Mouse (Mus musculus): ENCODE measurements around the gene Hunk.

DNA sequence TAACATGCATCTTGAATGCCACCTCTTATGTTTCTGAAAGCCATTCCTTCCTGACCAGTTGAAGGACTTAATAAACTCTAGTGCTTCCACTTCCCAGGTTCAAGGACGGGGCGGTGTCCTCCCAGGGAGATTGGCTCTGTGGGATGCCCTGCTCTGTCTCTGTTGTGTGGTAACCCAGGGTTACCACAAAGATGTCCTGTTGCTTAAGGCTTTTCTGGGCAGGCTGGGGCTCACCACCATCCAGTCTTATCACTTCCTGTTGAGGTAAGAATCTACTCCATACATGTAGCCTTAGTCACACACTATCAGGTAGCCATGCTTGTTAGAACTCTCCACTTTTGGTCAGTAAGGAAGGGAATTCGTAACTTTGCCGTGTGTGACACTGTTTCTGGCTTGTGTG is 49.4 kb downstream of the Hunk start:
- TF ChIP-seq POLR2A (IDR thresholded peaks at IDR 0.05; ENCODE audit: control insufficient read depth, low read depth, low read length) (no peak), CTCF (IDR thresholded peaks at IDR 0.05; ENCODE audit: control insufficient read depth, insufficient read depth, insufficient replicate concordance, low read depth, low read length) (no peak)
